Mouse (Mus musculus): ENCODE data around the gene Ccdc162. TPM values are rescaled to one million over a fixed set of nuclear protein-coding genes. Genes with fewer than 3 reads are reported as not detected.

Ccdc162 gene
- total RNA-seq, 2 experiments from 2014 or later = 0.47 to 1.2 TPM

GRCm38 (mm10) chr10:41500941-41501340 is 215.5 kb downstream of the Ccdc162 start:
- ATAC-seq (replicated peaks; ENCODE audit: poor library complexity) = no peak

- no peak for ATAC-seq (replicated peaks; ENCODE audit: poor library complexity)
Measured at GRCm38 (mm10) chr10:41491111-41491510, 225.3 kb downstream of the Ccdc162 start.

GRCm38 (mm10) chr10:41490518-41490873 is 225.9 kb downstream of the Ccdc162 start:
- ATAC-seq (replicated peaks; ENCODE audit: poor library complexity) = no peak

- peak; percentile 96 for ATAC-seq (replicated peaks; ENCODE audit: poor library complexity)
Measured at GRCm38 (mm10) chr10:41489708-41490517, 226.5 kb downstream of the Ccdc162 start, which contains the start of the genes Smpd2 and Ppil6. Smpd2 (minus strand) TSS chr10:41490369. Ppil6 (plus strand) TSS chr10:41490439.

GRCm38 (mm10) chr10:41489294-41489693 is 227.1 kb downstream of the Ccdc162 start:
- ATAC-seq (replicated peaks; ENCODE audit: poor library complexity) = no peak

GRCm38 (mm10) chr10:41488877-41489276 is 227.6 kb downstream of the Ccdc162 start:
- peak; percentile 37 for ATAC-seq (replicated peaks; ENCODE audit: poor library complexity)

Other genes starting within 250 kb of the Ccdc162 start
- 29.9 and 32.3 TPM in 2 replicates for gene Mical1, start 240.3 kb downstream of the Ccdc162 start, total RNA-seq (2015)
- gene Mical1, start 240.3 kb downstream of the Ccdc162 start, total RNA-seq (2017) = 39.1 and 40.7 TPM in 2 replicates
- 12.8 and 13.7 TPM in 2 replicates for gene Smpd2, start 226.3 kb downstream of the Ccdc162 start, total RNA-seq (2015)
- 8.1 and 20.0 TPM in 2 replicates for gene Smpd2, start 226.3 kb downstream of the Ccdc162 start, total RNA-seq (2017)
- 1.1 TPM in 1 of 2 replicates, not detected in the other for gene Ppil6, start 226.2 kb downstream of the Ccdc162 start, total RNA-seq (2015)
- gene Ppil6, start 226.2 kb downstream of the Ccdc162 start, total RNA-seq (2017) = 1.5 TPM in 1 of 2 replicates, not detected in the other
- gene Cd164, start 197.2 kb downstream of the Ccdc162 start, total RNA-seq (2015) = 224 and 232 TPM in 2 replicates
- gene Cd164, start 197.2 kb downstream of the Ccdc162 start, total RNA-seq (2017) = 115 and 172 TPM in 2 replicates
- 40.3 and 53.4 TPM in 2 replicates for gene Cep57l1, start 93.2 kb upstream of the Ccdc162 start, total RNA-seq (2015)
- gene Cep57l1, start 93.2 kb upstream of the Ccdc162 start, total RNA-seq (2017) = 44.4 and 57.8 TPM in 2 replicates
- 27.1 and 36.3 TPM in 2 replicates for gene Sesn1, start 93.3 kb upstream of the Ccdc162 start, total RNA-seq (2015)
- 21.9 and 22.3 TPM in 2 replicates for gene Sesn1, start 93.3 kb upstream of the Ccdc162 start, total RNA-seq (2017)